In the genomic region with DNA sequence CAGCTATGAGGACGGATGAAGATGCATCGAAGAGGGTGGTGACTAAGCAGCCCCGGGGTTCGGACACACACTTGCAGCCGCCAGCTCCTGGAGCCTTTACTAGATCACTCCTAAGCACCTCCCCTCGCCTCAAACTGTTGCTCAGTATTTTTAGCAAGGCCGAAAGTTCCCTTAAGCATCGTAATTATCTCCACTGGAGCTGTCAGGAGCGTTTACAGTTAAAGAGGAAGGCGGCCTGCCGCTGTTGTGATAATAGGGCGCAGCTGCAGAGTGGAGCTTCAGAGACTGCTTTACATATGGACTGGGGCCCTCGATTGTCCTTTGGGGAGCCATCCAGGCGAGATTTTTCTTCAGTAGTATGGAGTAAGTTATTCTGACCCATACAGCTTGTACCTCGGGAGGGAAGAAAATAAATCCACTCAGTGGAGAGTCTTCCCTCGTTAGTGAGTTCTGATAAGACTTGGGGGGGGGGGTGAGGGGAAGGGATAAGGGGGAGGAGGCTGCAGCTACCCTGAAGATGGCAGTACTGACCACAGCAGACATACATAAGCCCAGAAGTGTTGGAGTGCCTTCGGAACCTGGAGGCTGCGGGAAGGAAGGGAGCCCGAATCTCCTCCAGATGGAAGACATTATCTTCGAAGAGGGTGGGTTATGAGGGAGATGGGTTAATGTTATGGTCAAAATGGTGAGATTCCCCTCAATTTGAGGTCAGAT, we compare ENCODE assay signal across 8 mouse cellular contexts.
DNase-seq lines count a peak whose midpoint lies in the region; ATAC-seq and TF ChIP-seq lines count a peak whose summit lies in the region.

No protein-coding gene starts in this region.

- TF ChIP-seq POLR2A in lung, adult 2 months (IDR thresholded peaks at IDR 0.05; ENCODE audit: borderline replicate concordance, extremely low read depth, low read depth, low read length): no peak

- H3K27me3 ChIP-seq in heart, embryonic 15.5 days: no peaks in the 10 kb centered on the region
- H3K27me3 ChIP-seq in forebrain, embryonic 11.5 days (ENCODE audit: control insufficient read depth, insufficient read depth, low read length): no peaks in the 10 kb centered on the region

- H3K9ac ChIP-seq in heart, embryonic 15.5 days: no peak overlapping the region
- no peak overlapping the region for H3K9ac ChIP-seq in forebrain, embryonic 11.5 days (ENCODE audit: low read length)

- no peak for TF ChIP-seq CTCF in lung, adult 2 months (IDR thresholded peaks at IDR 0.05; ENCODE audit: insufficient read depth, low read length)

- no peak for ATAC-seq in heart, embryonic 15.5 days (replicated peaks; ENCODE audit: insufficient number of reproducible peaks, insufficient read depth, low FRiP score, low read depth)
- ATAC-seq in forebrain, embryonic 11.5 days (replicated peaks; ENCODE audit: low FRiP score): 0 out of 2 replicates have a peak, but pooled peaks have one; percentile 30

- peak overlapping the region; percentile 39 for H3K4me2 ChIP-seq in heart, embryonic 15.5 days
- H3K4me2 ChIP-seq in forebrain, embryonic 11.5 days (ENCODE audit: low read depth, low read length, severe bottlenecking): no peak overlapping the region

- no peaks in the 10 kb centered on the region for H3K36me3 ChIP-seq in heart, embryonic 15.5 days
- H3K36me3 ChIP-seq in forebrain, embryonic 11.5 days (ENCODE audit: control insufficient read depth, insufficient read depth, low read length): no peaks in the 10 kb centered on the region

- no peaks in the 10 kb centered on the region; the same call in 1 of the 2 replicates for H3K9me3 ChIP-seq in heart, embryonic 15.5 days (replicated peaks)
- H3K9me3 ChIP-seq in forebrain, embryonic 11.5 days (ENCODE audit: control insufficient read depth, low read length): no peaks in the 10 kb centered on the region

- 15% methylated on average over 20 of the region's 20 CpGs for WGBS in heart, embryonic 15.5 days
- WGBS in forebrain, embryonic 11.5 days: 35% methylated on average over 20 of the region's 20 CpGs
- WGBS in lung, adult 2 months: 26% methylated on average over 20 of the region's 20 CpGs

- no peak for DNase-seq in heart, postnatal 25 days (ENCODE audit: low spot score)
- DNase-seq in MEL-GATA-1-ER (ENCODE audit: extremely low read depth, low read depth): peak; percentile 76
- no peak for DNase-seq in forebrain, embryonic 11.5 days (ENCODE audit: low spot score)
- DNase-seq in mesoderm, embryonic 11.5 days (ENCODE audit: low read depth, low spot score): peak; percentile 44
- no peak for DNase-seq in lung, adult 2 months
- no peak for DNase-seq in spleen, adult 12 weeks (ENCODE audit: low spot score)
- DNase-seq in layer of hippocampus, adult 11-12 months (ENCODE audit: low spot score): no peak

- H3K4me1 ChIP-seq in heart, embryonic 15.5 days (replicated peaks): peaks cover 3% of the 10 kb centered on the region; the same call in 1 of the 2 replicates
- peaks cover 2% of the 10 kb centered on the region; the same call in 1 of the 2 replicates for H3K4me1 ChIP-seq in forebrain, embryonic 11.5 days (replicated peaks; ENCODE audit: control insufficient read depth, insufficient read depth, low read length)
- no peaks in the 10 kb centered on the region for H3K4me1 ChIP-seq in lung, adult 2 months (ENCODE audit: control insufficient read depth, insufficient read depth, low read length)

- H3K27ac ChIP-seq in heart, embryonic 15.5 days: no peak overlapping the region
- no peak overlapping the region for H3K27ac ChIP-seq in forebrain, embryonic 11.5 days (ENCODE audit: low read depth, low read length)

- intact Hi-C loops in heart, postnatal 25 days (cut with DNase I): no loop called here

- no peak overlapping the region for H3K4me3 ChIP-seq in heart, embryonic 15.5 days
- H3K4me3 ChIP-seq in forebrain, embryonic 11.5 days (ENCODE audit: low read depth, low read length): no peak overlapping the region
- no peak overlapping the region for H3K4me3 ChIP-seq in lung, adult 2 months (replicated peaks; ENCODE audit: extremely low read depth, low read depth, low read length)

Comparison
In these comparisons a context has a peak if more than half of its experiments do, and no peak if none do; other contexts are left out.
1. DNase-seq: peak in MEL-GATA-1-ER (single experiment) and mesoderm, embryonic 11.5 days (single experiment); none in heart, postnatal 25 days (single experiment), forebrain, embryonic 11.5 days (single experiment), lung, adult 2 months (single experiment), spleen, adult 12 weeks (single experiment) and layer of hippocampus, adult 11-12 months (single experiment).